Mouse (Mus musculus): ENCODE measurements around the gene Dvl1.
A peak's percentile ranks its signal among the peaks of the same experiment; 100 is the strongest.

Gene Dvl1

GRCm38 (mm10) chr4:155846871-155847578 lies at the start of gene Dvl1:
TSS of gene Dvl1 (plus strand) at chr4:155847402.
- DNase-seq (ENCODE audit: low spot score) = peak; percentile 91

GRCm38 (mm10) chr4:155802075-155802474 lies 45.1 kb upstream of the Dvl1 start:
- no peak for DNase-seq (ENCODE audit: low spot score)

GRCm38 (mm10) chr4:155802741-155803339 lies 44.4 kb upstream of the Dvl1 start, which contains the start of gene Mrpl20:
TSS of gene Mrpl20 (plus strand) at chr4:155802878.
- DNase-seq (ENCODE audit: low spot score) = no peak

GRCm38 (mm10) chr4:155803340-155804041 lies 43.7 kb upstream of the Dvl1 start:
- peak; percentile 96 for DNase-seq (ENCODE audit: low spot score)

GRCm38 (mm10) chr4:155807841-155808240 lies 39.4 kb upstream of the Dvl1 start:
- DNase-seq (ENCODE audit: low spot score) = no peak

GRCm38 (mm10) chr4:155811929-155812664 lies 35.1 kb upstream of the Dvl1 start, which contains the start of gene Ccnl2:
TSS of gene Ccnl2 (plus strand) at chr4:155812489.
- peak; percentile 94 for DNase-seq (ENCODE audit: low spot score)

GRCm38 (mm10) chr4:155812665-155813181 lies 34.5 kb upstream of the Dvl1 start:
- no peak for DNase-seq (ENCODE audit: low spot score)

GRCm38 (mm10) chr4:155817533-155817932 lies 29.7 kb upstream of the Dvl1 start:
- DNase-seq (ENCODE audit: low spot score) = no peak

- DNase-seq (ENCODE audit: low spot score) = no peak
Measured at GRCm38 (mm10) chr4:155821025-155821424, 26.2 kb upstream of the Dvl1 start.

- DNase-seq (ENCODE audit: low spot score) = no peak
Measured at GRCm38 (mm10) chr4:155823443-155823842, 23.8 kb upstream of the Dvl1 start.

- DNase-seq (ENCODE audit: low spot score) = no peak
Measured at GRCm38 (mm10) chr4:155829866-155830265, 17.3 kb upstream of the Dvl1 start.

- no peak for DNase-seq (ENCODE audit: low spot score)
Measured at GRCm38 (mm10) chr4:155830596-155830995, 16.6 kb upstream of the Dvl1 start.

- peak; percentile 96 for DNase-seq (ENCODE audit: low spot score)
Measured at GRCm38 (mm10) chr4:155831205-155831766, 15.9 kb upstream of the Dvl1 start, which contains the start of gene Aurkaip1. TSS of gene Aurkaip1 (plus strand) at chr4:155831272.

- DNase-seq (ENCODE audit: low spot score) = no peak
Measured at GRCm38 (mm10) chr4:155831831-155832230, 15.4 kb upstream of the Dvl1 start.

GRCm38 (mm10) chr4:155832321-155832720 lies 14.9 kb upstream of the Dvl1 start:
- DNase-seq (ENCODE audit: low spot score) = no peak

GRCm38 (mm10) chr4:155833234-155833633 lies 14.0 kb upstream of the Dvl1 start:
- no peak for DNase-seq (ENCODE audit: low spot score)

GRCm38 (mm10) chr4:155833836-155834235 lies 13.4 kb upstream of the Dvl1 start:
- peak; percentile 86 for DNase-seq (ENCODE audit: low spot score)

GRCm38 (mm10) chr4:155837404-155838010 lies 9.7 kb upstream of the Dvl1 start:
- DNase-seq (ENCODE audit: low spot score) = peak; percentile 61

- DNase-seq (ENCODE audit: low spot score) = peak; percentile 24
Measured at GRCm38 (mm10) chr4:155838187-155839153, 8.7 kb upstream of the Dvl1 start.

GRCm38 (mm10) chr4:155839483-155839910 lies 7.7 kb upstream of the Dvl1 start, which contains the start of gene Mxra8:
TSS of gene Mxra8 (plus strand) at chr4:155839680.
- peak; percentile 93 for DNase-seq (ENCODE audit: low spot score)

Data from lung, postnatal 25 days (tissue).